Mouse (Mus musculus) forebrain, embryonic 11.5 days (tissue): Measurements from ENCODE around the gene Vmn1r5. TPM values are rescaled to one million over a fixed set of nuclear protein-coding genes. Genes with fewer than 3 reads are reported as not detected.
"Not testable (repeated sequence)": the region's sequence is repeated elsewhere in the genome, so short reads cannot be mapped to it uniquely, and the experiment has no call there.

Experiments
- ATAC-seq: fragments of 200-750 bp; cut with Nextera tagmentation; replicated peaks from 2 replicates; pipeline ENCODE4 v1.8.0; 2017; ENCODE audit warnings: moderate TSS enrichment; ENCODE audit not compliant: low FRiP score
- DNase-seq: peaks from one replicate; pipeline ENCODE4 v3.0.0-alpha.2; 2017; ENCODE audit warnings: low spot score
- H3K27ac ChIP-seq: fragments of 300-500 bp; sonication (generic); 2 replicates; pipeline ENCODE4 v1.5.1; 2014; ENCODE audit warnings: low read depth, low read length
- H3K27me3 ChIP-seq: fragments of 300-500 bp; sonication (generic); 2 replicates; pipeline ENCODE4 v1.6.1; 2014; ENCODE audit warnings: mild to moderate bottlenecking, low read length, mixed read lengths; ENCODE audit not compliant: control insufficient read depth, insufficient read depth
- H3K36me3 ChIP-seq: fragments of 300-500 bp; sonication (generic); 2 replicates; pipeline ENCODE4 v1.6.1; 2014; ENCODE audit warnings: mild to moderate bottlenecking, low read length, moderate library complexity, mixed read lengths; ENCODE audit not compliant: control insufficient read depth, insufficient read depth
- H3K4me1 ChIP-seq: fragments of 300-500 bp; sonication (generic); replicated peaks from 2 replicates; pipeline ENCODE4 v1.6.1; 2014; ENCODE audit warnings: low read length, mixed read lengths; ENCODE audit not compliant: control insufficient read depth, insufficient read depth
- H3K4me2 ChIP-seq: fragments of 300-500 bp; sonication (generic); 2 replicates; pipeline ENCODE4 v1.6.1; 2014; ENCODE audit warnings: low read depth, mild to moderate bottlenecking, low read length, moderate library complexity, mixed read lengths; ENCODE audit not compliant: severe bottlenecking
- H3K4me3 ChIP-seq: fragments of 300-500 bp; sonication (generic); 2 replicates; pipeline ENCODE4 v1.5.1; 2014; ENCODE audit warnings: low read depth, low read length
- H3K9ac ChIP-seq: fragments of 300-500 bp; sonication (generic); 2 replicates; pipeline ENCODE4 v1.6.1; 2014; ENCODE audit warnings: low read length
- H3K9me3 ChIP-seq: fragments of 300-500 bp; sonication (generic); 2 replicates; pipeline ENCODE4 v1.6.1; 2016; ENCODE audit warnings: low read length, mixed read lengths; ENCODE audit not compliant: control insufficient read depth
- WGBS: fragments of 180-500 bp; shearing (Covaris S2); extraction: QIAGEN DNeasy Blood & Tissue Kit; methylation state at CpG from one replicate; pipeline ENCODE4 v1.1.7; 2014; 5-methylcytosine and 5-hydroxymethylcytosine counted together
- polyA plus RNA-seq: library from polyadenylated mRNA; unstranded; fragments of >200 nt; fragmentation: Nextera tagmentation; extraction: Ambion mirVana; gene quantifications from 2 replicates; pipeline ENCODE4 v1.2.1, GENCODE M21; 2014

The Vmn1r5 gene
- polyA plus RNA-seq, 1 experiment from 2014 or later, result not detected

DNA sequence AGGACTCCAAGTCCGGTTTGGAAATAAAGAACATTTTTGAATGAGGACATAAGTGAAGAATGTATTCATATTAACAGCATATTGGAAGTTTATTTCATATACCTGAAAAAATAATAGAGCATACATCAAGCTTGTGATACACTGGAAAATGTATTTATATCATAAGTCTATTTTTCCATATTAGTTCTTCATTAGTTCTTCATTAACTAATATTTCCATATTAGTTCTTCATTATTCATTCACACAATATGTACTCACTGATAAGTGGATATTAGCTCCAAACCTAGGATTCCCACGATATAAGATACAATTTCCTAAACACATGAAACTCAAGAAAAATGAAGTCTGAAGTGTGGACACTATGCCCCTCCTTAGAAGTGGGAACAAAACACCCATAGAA lies 55.2 kb downstream of the Vmn1r5 start, which contains the start of gene Vmn1r7:
Gene Vmn1r7 (minus strand): TSS at position 101 of the 400 bp plus-strand sequence.
- not testable (repeated sequence) for H3K9me3 ChIP-seq, H3K27ac ChIP-seq, H3K9ac ChIP-seq, H3K4me3 ChIP-seq, H3K4me1 ChIP-seq, H3K4me2 ChIP-seq, ATAC-seq, H3K36me3 ChIP-seq, DNase-seq, H3K27me3 ChIP-seq
- 91% methylated on average over 2 of the region's 2 CpGs for WGBS

DNA sequence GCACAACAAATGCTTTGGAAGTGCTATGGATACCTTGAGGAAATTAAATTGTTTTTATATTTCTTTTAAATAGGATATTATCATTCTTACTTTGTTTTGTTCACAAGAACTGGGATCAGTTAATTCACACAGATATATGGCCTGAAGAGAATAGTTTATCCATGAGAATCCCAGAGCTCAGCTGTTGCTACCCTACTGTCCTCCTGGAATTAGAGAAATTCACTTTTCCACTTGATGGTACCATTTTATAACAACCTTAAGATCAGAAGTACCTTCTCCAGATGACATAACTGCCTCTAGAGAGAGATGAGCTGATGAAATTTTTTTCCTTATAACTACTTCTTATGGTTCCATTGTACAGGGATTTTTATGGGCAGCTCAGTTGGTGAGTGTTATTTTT lies 61.9 kb downstream of the Vmn1r5 start, which contains the start of gene Vmn1r8:
Gene Vmn1r8 (plus strand): TSS at position 301 of the 400 bp plus-strand sequence.
- H3K36me3 ChIP-seq, result no peaks in the 10 kb centered on the region
- no peaks in the 10 kb centered on the region for H3K27me3 ChIP-seq
- no peaks in the 10 kb centered on the region for H3K4me1 ChIP-seq
- no peak within 1 kb of the TSS for H3K4me2 ChIP-seq
- DNase-seq, result no peak
- no peaks in the 10 kb centered on the region for H3K9me3 ChIP-seq
- H3K9ac ChIP-seq, result no peak within 1 kb of the TSS
- no peak within 1 kb of the TSS for H3K27ac ChIP-seq
- H3K4me3 ChIP-seq, result no peak within 1 kb of the TSS
- no peak for ATAC-seq

DNA sequence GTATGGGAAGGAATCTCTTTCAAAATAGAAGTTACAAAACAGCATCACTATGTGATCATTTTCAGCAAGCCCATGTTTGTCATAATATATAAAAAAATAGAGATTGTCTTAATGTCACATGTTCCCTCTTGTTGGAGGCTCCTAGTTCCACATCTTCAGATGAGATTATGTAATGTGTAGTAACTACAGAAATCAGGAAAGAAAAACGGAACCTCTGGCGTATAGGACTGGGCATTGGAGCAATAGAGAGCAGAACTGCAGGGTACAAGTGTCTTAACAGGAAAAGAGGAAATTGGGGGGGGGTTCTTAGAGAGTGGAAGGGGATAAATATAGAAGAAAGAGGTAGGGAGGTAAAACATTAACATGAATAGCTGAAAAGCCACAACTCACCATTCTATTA lies 64.6 kb downstream of the Vmn1r5 start:
- no peak overlapping the region for H3K4me3 ChIP-seq
- ATAC-seq (no peak), DNase-seq (no peak)
- H3K9me3 ChIP-seq, result no peaks in the 10 kb centered on the region
- H3K36me3 ChIP-seq, result no peaks in the 10 kb centered on the region
- H3K27ac ChIP-seq, result no peak overlapping the region
- H3K4me1 ChIP-seq, result no peaks in the 10 kb centered on the region
- 93% methylated on average over 2 of the region's 2 CpGs for WGBS
- no peak overlapping the region for H3K9ac ChIP-seq
- no peak overlapping the region for H3K4me2 ChIP-seq
- H3K27me3 ChIP-seq, result no peaks in the 10 kb centered on the region

Other genes with a start within 250 kb of the Vmn1r5 start
- gene Kbtbd2, start 172.5 kb upstream of the Vmn1r5 start, polyA plus RNA-seq, result 40.1 and 40.6 TPM in 2 replicates
- 56.7 and 64.6 TPM in 2 replicates for gene Fkbp9, start 138.2 kb upstream of the Vmn1r5 start, polyA plus RNA-seq
- gene Nt5c3, start 46.3 kb upstream of the Vmn1r5 start, polyA plus RNA-seq, result 67.2 and 75.4 TPM in 2 replicates
- 0.27 and 0.68 TPM in 2 replicates for gene Vmn1r4, start 46.3 kb upstream of the Vmn1r5 start, polyA plus RNA-seq
- gene Vmn1r6, start 27.0 kb downstream of the Vmn1r5 start, polyA plus RNA-seq, result not detected in 2 replicates
- not detected in 2 replicates for gene Vmn1r7, start 55.1 kb downstream of the Vmn1r5 start, polyA plus RNA-seq
- not detected in 2 replicates for gene Vmn1r8, start 62.0 kb downstream of the Vmn1r5 start, polyA plus RNA-seq
- not detected in 2 replicates for gene Vmn1r9, start 96.5 kb downstream of the Vmn1r5 start, polyA plus RNA-seq
- gene Vmn1r10, start 139.2 kb downstream of the Vmn1r5 start, polyA plus RNA-seq, result not detected in 2 replicates
- not detected in 2 replicates for gene Vmn1r11, start 163.2 kb downstream of the Vmn1r5 start, polyA plus RNA-seq
- not detected in 2 replicates for gene Vmn1r12, start 186.6 kb downstream of the Vmn1r5 start, polyA plus RNA-seq
- gene Vmn1r13, start 233.0 kb downstream of the Vmn1r5 start, polyA plus RNA-seq, result not detected in 2 replicates